Mouse (Mus musculus): Measurements from ENCODE around the gene Ubqln4.

DNA sequence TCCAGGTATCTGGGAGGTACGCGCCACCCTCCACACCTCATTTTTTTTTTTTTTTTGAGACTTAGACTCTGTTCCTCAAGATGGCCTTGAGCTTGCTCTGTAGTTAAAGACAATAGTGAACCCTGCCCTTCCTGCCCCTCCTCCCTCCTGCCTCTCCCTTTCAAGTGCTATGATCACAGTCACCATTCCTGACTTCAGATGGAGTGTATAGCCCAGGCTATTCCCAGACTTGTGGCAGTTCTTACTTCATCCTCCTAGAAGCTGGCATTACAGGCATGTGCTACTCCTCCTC lies 38.5 kb upstream of the Ubqln4 start:
- TF ChIP-seq MAX (IDR thresholded peaks at IDR 0.05) (no peak), CTCF (IDR thresholded peaks at IDR 0.05; ENCODE audit: control insufficient read depth, insufficient read depth, insufficient read length) (no peak), USF1 (IDR thresholded peaks at IDR 0.05; ENCODE audit: low read depth) (no peak), FOSL1 (IDR thresholded peaks at IDR 0.05; ENCODE audit: insufficient read depth, low read length, poor library complexity, severe bottlenecking) (no peak), MYOG (IDR thresholded peaks at IDR 0.05; ENCODE audit: control insufficient read depth, extremely low read depth, insufficient read length) (no peak), CEBPB (IDR thresholded peaks at IDR 0.05; ENCODE audit: low read depth) (no peak)

Measured in C2C12 (cell line).